Mouse (Mus musculus): Measurements from ENCODE around the gene Galp.

The Galp gene

DNA sequence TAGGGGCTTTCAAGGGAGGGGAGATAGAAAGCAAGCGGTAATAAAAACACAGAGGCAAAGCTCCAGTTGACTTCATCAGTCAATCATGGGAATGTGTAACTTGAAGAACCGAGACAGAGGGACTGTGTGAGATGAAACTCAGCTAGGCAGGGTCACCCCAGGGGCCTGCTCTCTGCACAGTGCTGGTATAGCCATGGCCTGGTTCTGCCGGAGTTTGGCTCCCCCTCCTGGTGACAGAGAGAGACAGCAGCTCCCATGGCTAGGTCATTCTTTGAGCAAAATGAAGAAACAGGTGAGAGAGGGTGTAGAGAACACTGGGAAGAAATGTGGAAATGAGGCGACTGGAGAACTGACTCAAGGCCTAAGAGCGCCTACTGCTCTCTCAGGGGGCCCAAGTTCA, 2.8 kb upstream of the Galp start:
- ChIA-PET POLR2A (interaction anchor here in 3 of 4 experiments (0.5 to 2.4 kb wide), 21 partner anchors 8 to 932 kb away, joined by 3 to 14 read pairs (median 3); partner anchors contain the start of genes Zfp444 (in 1 of the 3) and Zfp78 (in 1 of the 3)), CTCF (interaction anchor here (0.5 to 4.6 kb wide), 81 partner anchors 9 to 1328 kb away, joined by 3 to 114 read pairs (median 4); partner anchors contain the start of genes Gm3854 (in 1 of the 4), Zfp28 (in 1 of the 4), Zfp444 (in 1 of the 4) and Zfp787 (in 1 of the 4))

DNA sequence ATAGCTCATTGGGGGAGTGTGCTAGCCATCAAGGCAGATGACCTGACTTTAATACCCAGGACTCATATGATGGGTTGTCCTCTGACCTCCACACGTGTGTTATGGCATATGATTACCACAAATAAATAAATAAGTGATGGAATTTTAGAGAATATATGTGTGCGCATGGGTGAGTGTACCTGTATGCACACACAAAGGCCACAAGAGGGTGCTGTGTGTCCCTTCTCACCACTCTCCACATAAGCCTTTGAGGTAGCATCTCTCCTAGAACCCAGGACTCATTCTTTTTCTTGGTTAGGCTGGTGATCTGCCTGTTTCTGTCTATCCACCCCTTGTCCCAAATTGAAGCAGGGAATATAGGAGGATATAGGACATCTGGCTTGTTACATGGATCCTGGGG, 1.1 kb upstream of the Galp start:
- POLR2A ChIA-PET, result interaction anchor here in 2 of 4 experiments (0.6 to 1.0 kb wide), 2 partner anchors 63 to 1134 kb away, joined by 4 read pairs; partner anchors contain the start of gene U2af2 (in 1 of the 2)
- CTCF ChIA-PET, result interaction anchor here (0.6 to 4.6 kb wide), 23 partner anchors 8 to 235 kb away, joined by 3 to 114 read pairs (median 4); partner anchors contain the start of genes Zfp444 (in 1 of the 4) and Zfp78 (in 1 of the 4)

DNA sequence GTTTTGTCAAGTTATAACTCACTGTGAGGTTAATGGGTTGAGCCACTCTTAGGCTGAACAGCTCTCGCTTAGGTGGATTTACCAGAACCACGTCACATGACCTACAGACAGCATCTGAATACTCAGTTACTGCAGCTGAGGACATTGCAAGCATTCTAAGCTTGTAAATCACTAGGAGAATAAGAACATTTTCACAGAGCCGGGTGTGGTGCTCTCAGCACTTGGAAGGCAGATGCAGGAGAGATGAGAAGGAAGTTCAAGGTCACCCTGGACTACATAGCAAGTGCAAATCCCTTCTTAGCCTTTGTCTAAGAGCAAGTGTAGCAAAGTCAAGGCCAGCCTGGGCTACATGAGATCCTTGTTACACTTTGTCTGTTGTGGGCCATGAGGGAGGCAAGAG, 7.3 kb downstream of the Galp start:
- CTCF ChIA-PET, result interaction anchor here (0.5 to 2.3 kb wide), 9 partner anchors 9 to 85 kb away, joined by 3 to 8 read pairs (median 3); partner anchors contain the start of gene Zfp444 (in 1 of the 4)
- POLR2A ChIA-PET, result interaction anchor here in 3 of 4 experiments (0.5 to 1.2 kb wide), 5 partner anchors 10 to 1189 kb away, joined by 3 to 5 read pairs (median 3); partner anchors contain the start of gene Fiz1 (in 1 of the 3)

DNA sequence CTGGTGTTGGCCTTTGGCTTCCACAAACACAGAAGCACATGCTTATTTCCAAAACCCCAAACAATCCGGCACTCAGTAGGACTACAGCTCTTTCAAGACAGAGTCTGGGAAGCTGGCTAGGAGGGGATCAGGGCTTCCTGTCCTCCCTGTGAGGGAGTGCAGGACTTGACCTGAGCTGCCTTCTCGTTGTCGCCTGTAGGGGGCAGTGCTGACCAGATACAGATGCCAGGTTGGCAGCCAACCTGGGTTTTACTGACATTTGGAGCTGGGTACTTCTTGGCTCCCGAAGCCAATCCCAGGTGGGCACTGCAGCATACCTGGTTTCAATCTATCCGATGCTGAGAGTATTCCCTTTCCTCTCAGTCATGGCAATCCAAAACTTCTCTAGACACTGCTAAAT, 16.3 kb downstream of the Galp start:
- POLR2A ChIA-PET, result interaction anchor here (0.6 to 2.8 kb wide), 14 partner anchors 13 to 898 kb away, joined by 3 to 15 read pairs (median 5); partner anchors contain the start of genes Galp (in 1 of the 4), Zfp667 (in 1 of the 4) and Zfp787 (in 1 of the 4)
- CTCF ChIA-PET, result interaction anchor here (0.5 to 3.0 kb wide), 76 partner anchors 9 to 217 kb away, joined by 3 to 33 read pairs (median 5); partner anchors contain the start of genes Galp (in 2 of the 4), Zfp78 (in 2 of the 4), Zscan5b (in 2 of the 4) and Zfp787 (in 1 of the 4)

DNA sequence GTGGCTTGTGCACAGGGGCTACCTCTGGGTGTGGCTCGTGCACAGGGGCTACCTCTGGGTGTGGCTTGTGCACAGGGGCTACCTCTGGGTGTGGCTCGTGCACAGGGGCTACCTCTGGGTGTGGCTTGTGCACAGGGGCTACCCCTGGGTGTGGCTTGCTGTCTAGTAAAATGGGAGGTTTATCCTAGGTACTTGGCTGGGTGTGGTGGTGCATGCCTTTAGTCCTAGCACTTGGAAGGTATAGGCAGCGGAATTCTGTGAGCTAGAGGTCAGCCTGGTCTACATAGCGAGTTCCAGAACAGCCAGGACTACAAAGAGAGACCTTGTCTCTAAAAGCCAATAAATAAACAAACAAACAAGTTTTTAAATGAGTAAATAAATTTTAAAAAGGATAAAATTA, 17.8 kb downstream of the Galp start:
- CTCF ChIA-PET, result interaction anchor here (0.5 to 3.0 kb wide), 13 partner anchors 9 to 1267 kb away, joined by 3 to 33 read pairs (median 9); partner anchors contain the start of genes Zfp78 (in 1 of the 4) and Zscan5b (in 1 of the 4)
- POLR2A ChIA-PET, result interaction anchor here in 3 of 4 experiments (0.7 to 2.8 kb wide), 12 partner anchors 10 to 1195 kb away, joined by 3 to 15 read pairs (median 3); no protein-coding TSS in a partner anchor

DNA sequence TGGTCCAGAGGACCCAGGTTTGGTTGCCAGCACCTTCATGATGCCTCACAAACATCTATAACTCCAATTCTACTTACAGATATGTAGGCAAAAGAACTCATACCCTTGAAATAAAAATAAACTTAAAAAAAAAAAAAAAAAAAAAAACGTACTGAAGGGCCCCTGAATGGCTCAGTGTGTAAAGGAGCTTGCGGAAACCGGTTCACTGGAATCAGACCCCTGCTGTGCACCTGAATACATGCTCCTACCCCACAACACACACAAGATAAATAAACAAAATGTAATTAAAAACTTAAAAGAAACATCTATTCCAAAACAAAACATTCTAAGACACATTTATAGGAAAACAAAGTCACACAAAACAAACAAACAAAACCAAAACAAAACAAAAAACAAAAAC, 23.3 kb downstream of the Galp start:
- POLR2A ChIA-PET, result interaction anchor here in 3 of 4 experiments (0.6 to 0.8 kb wide), 3 partner anchors 20 to 79 kb away, joined by 3 to 6 read pairs (median 4); no protein-coding TSS in a partner anchor
- CTCF ChIA-PET, result interaction anchor here in 2 of 4 experiments (0.6 to 1.5 kb wide), 3 partner anchors 9 to 45 kb away, joined by 3 read pairs; no protein-coding TSS in a partner anchor

DNA sequence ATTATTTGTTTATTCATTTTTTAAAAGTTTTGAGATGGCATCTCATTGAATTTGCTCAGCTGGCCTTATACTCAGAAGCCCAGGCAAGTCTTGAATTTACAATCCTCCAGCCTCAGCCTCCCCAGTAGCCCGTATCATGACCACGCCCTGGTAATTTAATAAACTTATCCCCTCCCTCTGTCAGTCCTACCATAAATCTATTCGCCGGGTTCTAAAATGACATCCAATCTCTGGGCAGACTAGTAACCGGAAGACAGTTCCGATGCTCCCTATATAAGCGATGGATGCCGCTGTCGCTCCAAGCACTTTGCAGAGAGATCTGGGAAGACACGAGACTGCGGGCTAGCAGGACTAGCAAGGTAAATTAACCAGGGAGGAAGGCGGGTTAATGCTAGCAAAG, 25.1 kb downstream of the Galp start, which contains the start of gene Zscan5b:
Gene Zscan5b, plus strand, starts transcription at position 301 of the 400 bp plus-strand sequence.
- ChIA-PET POLR2A (interaction anchor here in 2 of 4 experiments (0.6 to 1.0 kb wide), 3 partner anchors 10 to 65 kb away, joined by 4 to 5 read pairs (median 4); partner anchors contain the start of gene Zfp444 (in 1 of the 2)), CTCF (interaction anchor here in 3 of 4 experiments (0.6 to 5.4 kb wide), 4 partner anchors 8 to 28 kb away, joined by 3 to 27 read pairs (median 4); no protein-coding TSS in a partner anchor)

DNA sequence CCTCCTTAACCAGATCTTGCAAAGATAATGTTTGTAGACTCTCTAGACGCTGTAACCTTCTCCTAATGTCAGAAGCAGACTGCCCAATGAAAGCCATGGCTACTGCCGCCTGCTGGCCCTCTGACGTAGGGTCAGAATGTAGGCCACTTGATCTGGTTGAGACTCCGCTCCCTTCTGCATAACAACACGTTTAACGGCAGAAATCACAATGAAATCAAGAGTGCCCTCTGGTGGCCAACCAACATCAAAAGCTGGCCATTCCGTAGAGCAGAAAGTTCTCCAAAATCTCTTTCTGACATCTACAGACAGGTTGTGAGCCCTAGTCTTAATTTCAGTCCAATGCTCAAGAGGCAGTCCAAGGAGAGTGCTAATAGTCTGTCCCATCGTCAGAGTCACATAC, 31.6 kb downstream of the Galp start:
- ChIA-PET CTCF (interaction anchor here in 3 of 4 experiments (0.6 to 4.4 kb wide), 6 partner anchors 10 to 34 kb away, joined by 3 to 24 read pairs (median 3); no protein-coding TSS in a partner anchor), POLR2A (interaction anchor here in 1 of 4 experiments (1.0 to 1.5 kb wide), 2 partner anchors 16 to 30 kb away, joined by 4 to 5 read pairs; no protein-coding TSS in a partner anchor)

DNA sequence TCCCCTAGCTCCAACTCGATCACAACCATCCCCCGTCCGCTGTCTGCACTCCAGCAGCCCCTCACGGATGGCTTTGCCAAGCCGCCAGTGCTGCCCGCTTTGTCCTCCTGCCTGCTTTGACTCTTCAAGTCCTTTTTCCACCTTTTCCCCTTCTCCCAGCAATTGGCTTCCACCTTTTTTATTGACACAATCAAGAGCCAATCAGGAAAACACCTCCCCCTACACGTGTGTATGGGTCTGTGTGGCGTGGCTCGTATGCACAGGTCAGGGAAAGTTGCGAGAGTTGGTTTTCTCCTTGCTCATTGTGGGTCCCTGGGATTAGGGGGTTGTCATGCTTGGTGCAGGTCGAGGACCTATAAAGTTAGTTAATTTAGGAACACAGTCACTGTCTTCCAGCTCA, 42.9 kb downstream of the Galp start:
- ChIA-PET POLR2A (interaction anchor here (0.6 to 7.2 kb wide), 16 partner anchors 17 to 1178 kb away, joined by 3 to 139 read pairs (median 4); partner anchors contain the start of genes U2af2 (in 1 of the 4) and Zfp78 (in 1 of the 4)), CTCF (interaction anchor here (0.6 to 2.8 kb wide), 31 partner anchors 8 to 837 kb away, joined by 3 to 30 read pairs (median 5); partner anchors contain the start of genes Galp (in 1 of the 4), Zfp667 (in 1 of the 4) and Zfp78 (in 1 of the 4))

DNA sequence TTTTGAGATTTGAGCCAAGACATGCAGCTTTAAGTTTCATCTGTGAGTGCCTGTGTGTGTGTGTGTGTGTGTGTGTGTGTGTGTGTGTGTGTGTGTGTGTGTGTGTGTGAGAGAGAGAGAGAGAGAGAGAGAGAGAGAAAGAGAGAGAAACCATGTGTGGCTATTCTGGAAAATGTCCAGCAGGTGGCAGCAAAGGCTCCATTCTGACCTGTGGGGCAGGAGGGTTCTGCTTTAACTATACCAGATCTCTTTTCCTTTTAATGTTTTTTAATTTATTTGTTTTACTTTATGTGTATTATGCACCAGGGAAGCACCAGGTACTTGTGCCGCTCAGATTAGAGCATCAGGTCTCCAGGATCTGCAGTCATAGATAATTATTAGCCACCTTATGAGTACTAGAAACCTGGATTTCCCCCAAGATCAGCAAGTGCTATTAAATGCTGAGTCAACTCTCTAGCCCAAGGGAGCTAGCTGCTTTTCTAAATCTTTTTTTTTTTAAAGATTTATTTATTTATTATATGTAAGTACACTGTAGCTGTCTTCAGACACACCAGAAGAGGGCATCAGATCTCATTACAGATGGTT, 44.0 kb downstream of the Galp start:
- ChIA-PET CTCF (interaction anchor here (0.6 to 2.8 kb wide), 36 partner anchors 9 to 586 kb away, joined by 3 to 30 read pairs (median 6); partner anchors contain the start of genes Galp (in 1 of the 4), Zfp667 (in 1 of the 4) and Zfp78 (in 1 of the 4)), POLR2A (interaction anchor here (0.5 to 7.2 kb wide), 20 partner anchors 17 to 1428 kb away, joined by 3 to 139 read pairs (median 4); partner anchors contain the start of genes Gm3854 (in 1 of the 4) and Ube2s (in 1 of the 4))

DNA sequence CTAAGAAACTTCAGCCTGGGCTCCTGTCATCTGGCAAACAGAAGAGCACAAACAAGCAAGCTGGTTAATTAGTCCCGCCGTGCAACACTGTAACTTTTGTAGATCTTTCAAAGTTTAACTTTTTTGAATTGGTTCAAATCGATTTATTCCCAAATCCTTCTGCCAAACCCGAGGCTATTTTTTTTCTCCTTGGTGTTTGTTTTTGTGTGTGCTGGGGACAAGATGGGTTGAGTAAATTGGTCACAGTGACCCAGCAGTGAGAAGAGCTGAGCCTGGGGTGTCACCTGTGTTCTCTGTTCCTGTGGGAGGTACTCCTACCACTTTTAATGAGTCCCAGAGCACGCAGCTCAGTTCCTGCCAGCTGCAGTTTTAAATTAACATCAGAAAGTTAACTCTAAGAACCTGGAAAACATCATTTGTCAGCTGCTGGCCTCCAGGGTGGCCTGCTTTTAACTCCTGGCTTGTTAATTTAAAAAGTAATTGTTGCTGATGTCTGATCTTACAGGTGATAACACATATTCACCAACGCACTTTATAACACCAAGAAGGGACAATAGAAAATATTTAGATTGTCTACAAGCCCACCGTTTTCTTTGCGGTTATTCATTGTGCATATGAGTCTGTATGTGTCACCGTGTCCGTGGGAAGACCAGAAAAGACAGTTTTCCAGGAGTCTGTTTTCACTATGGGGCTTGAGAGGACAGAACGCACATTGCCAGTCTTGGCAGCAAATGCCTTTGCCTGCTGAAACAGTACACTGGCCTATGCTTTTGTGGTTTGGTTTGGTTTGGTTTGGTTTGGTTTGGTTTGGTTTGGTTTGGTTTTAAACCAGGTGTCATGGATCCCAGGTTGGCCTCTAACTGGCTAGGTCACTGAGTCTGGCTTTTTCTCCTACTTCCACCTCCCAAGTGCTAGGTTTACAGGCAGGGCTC, 47.7 kb downstream of the Galp start:
- ChIA-PET CTCF (interaction anchor here in 3 of 4 experiments (0.6 to 3.2 kb wide), 13 partner anchors 11 to 54 kb away, joined by 3 to 14 read pairs (median 5); no protein-coding TSS in a partner anchor), POLR2A (interaction anchor here (0.6 to 7.2 kb wide), 19 partner anchors 14 to 483 kb away, joined by 3 to 139 read pairs (median 4); partner anchors contain the start of genes Gm3854 (in 1 of the 4), Zfp667 (in 1 of the 4) and Zfp78 (in 1 of the 4))

DNA sequence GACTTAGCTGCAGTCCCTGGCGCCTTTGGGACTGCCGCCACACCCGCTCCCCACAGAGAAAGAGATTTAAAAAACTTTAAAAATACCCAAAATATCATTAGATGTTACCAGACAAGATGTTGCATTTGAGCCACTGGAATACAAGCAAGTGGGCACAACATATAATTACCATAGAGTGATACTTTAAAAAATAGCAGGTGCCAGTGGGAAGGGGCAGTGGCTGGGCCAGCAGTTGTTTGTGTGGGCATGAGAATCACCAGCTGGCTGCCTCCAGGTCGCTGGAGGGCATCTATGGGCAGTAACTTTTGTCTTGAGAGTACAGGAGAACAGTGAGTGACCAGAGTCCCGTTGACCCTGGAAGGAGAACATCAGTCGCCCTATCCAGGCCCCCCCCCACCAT, 55.5 kb downstream of the Galp start, which contains the start of gene Epp13:
Gene Epp13, plus strand, starts transcription at position 301 of the 400 bp plus-strand sequence.
- POLR2A ChIA-PET, result no interaction called here
- CTCF ChIA-PET, result no interaction called here

DNA sequence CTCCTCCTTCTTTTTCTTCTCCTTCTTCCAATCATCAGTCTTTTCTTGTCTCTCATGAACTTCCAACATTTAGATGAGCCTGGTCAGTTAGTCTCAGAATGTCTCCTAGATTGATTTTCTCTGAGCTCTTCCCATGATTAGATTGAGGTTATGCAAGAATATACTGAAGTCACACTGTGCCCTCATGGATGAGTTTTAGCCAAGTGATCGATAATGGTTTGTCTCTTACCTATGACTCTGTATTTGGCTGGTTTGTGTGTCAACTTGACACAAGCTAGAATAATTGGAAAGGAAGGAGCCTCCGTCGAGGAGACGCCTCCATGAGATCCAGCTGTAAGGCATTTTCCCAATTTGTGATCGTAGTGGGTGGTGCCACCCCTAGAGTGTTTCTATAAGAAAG, 57.6 kb downstream of the Galp start:
- POLR2A ChIA-PET, result interaction anchor here in 1 of 4 experiments (0.5 to 10.2 kb wide), 6 partner anchors 12 to 1169 kb away, joined by 3 to 139 read pairs (median 4); no protein-coding TSS in a partner anchor
- CTCF ChIA-PET, result interaction anchor here in 2 of 4 experiments (0.8 to 1.2 kb wide), 3 partner anchors 14 to 40 kb away, joined by 3 to 5 read pairs (median 3); no protein-coding TSS in a partner anchor

DNA sequence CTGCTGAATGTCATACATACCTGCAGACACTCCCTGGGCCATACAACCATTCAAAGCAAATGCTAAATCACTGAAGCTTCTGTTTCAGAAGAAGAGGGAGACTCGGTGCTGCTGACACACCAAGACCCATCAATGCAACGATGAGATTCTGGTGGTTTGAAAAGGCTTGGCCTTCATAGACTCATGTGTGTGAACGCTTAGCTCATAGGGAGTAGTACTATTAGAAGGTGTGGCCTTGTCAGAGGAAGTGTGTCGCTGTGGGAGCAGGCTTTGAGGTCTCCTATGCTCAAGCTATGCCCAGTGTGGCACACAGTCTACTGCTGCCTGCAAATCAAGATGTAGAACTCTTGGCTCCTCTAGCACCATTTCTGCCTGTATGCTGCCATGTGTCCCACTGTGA, 60.5 kb downstream of the Galp start:
- ChIA-PET CTCF (interaction anchor here in 3 of 4 experiments (0.7 to 3.5 kb wide), 4 partner anchors 16 to 62 kb away, joined by 4 to 29 read pairs (median 14); no protein-coding TSS in a partner anchor), POLR2A (interaction anchor here (0.7 to 10.2 kb wide), 20 partner anchors 9 to 1243 kb away, joined by 3 to 139 read pairs (median 6); partner anchors contain the start of genes Zfp444 (in 2 of the 4), Zfp667 (in 2 of the 4), Zfp78 (in 2 of the 4) and Fiz1 (in 1 of the 4))

DNA sequence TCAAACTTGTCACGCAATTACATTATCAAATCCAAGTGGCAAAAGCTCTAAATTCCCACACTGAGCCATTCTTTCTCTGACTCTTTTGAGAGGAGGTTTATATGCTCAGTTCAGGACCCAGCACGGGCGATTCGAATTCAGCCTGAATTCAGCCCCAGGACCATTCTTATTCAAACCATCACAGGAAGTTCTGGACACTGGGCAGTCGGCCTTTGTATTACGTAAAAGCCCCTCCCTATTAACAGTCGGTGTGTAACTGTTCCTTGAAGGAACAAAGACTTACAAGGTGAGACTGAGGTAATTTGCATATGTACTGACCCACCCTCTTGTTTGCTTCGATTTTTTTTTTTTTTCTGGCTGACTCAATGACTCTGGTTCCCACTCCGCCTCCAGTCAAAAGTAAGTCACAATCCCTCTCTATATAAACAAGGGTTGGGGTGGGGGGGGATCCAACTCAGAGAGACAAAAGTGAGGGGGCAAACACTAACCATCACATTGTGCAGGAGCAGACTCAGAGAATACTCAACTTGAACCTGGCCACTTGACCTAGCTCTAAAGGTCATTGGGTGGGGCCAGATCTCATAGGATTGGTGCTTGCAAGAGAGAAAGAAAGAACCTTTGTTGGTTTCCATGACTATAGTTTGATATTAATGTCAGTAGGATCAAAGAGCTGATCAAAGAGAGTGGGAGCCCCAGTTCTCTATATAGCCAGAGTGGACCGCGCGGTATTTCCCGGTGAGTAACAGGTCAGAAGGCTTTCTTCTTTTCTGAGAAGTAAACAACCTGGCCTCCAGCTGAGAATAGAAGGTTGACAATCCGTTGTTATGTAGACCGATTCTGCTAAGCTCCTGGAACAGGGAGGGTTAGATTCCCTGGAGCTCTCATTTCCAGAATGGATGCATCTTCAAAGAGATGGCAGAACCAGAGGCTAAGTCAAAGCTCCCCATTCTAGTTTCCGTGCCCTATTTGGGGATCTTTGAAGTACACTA, 61.6 kb downstream of the Galp start:
- ChIA-PET CTCF (interaction anchor here (0.5 to 3.5 kb wide), 26 partner anchors 14 to 469 kb away, joined by 3 to 29 read pairs (median 4); partner anchors contain the start of genes Zfp667 (in 1 of the 4) and Zfp78 (in 1 of the 4)), POLR2A (interaction anchor here (0.5 to 10.2 kb wide), 81 partner anchors 8 to 1357 kb away, joined by 3 to 139 read pairs (median 5); partner anchors contain the start of genes Zfp444 (in 4 of the 4), Zfp667 (in 3 of the 4), Zfp787 (in 3 of the 4) and Peg3 (in 2 of the 4))
